Mouse (Mus musculus) lung, embryonic 14.5 days (tissue): Measurements from ENCODE around the gene Pcsk2. TPM values are rescaled to one million over a fixed set of nuclear protein-coding genes. Genes with fewer than 3 reads are reported as not detected.

Experiments
- ATAC-seq: fragments of 200-750 bp; cut with Nextera tagmentation; 2 replicates; pipeline ENCODE4 v1.8.0; 2017; ENCODE audit warnings: mild to moderate bottlenecking, moderate TSS enrichment, moderate library complexity; ENCODE audit not compliant: insufficient read depth
- DNase-seq: peaks from one replicate; pipeline ENCODE4 v3.0.0-alpha.2; 2015
- H3K27ac ChIP-seq: fragments of 300-500 bp; sonication (generic); 2 replicates; pipeline ENCODE4 v1.5.1; 2014; ENCODE audit warnings: low read depth, mild to moderate bottlenecking, moderate library complexity
- H3K27me3 ChIP-seq: fragments of 300-500 bp; sonication (generic); 2 replicates; pipeline ENCODE4 v1.6.1; 2014; ENCODE audit warnings: low read length, control low read depth; ENCODE audit not compliant: insufficient read depth
- H3K36me3 ChIP-seq: fragments of 300-500 bp; sonication (generic); 2 replicates; pipeline ENCODE4 v1.6.1; 2014; ENCODE audit warnings: control low read depth; ENCODE audit not compliant: insufficient read depth
- H3K4me1 ChIP-seq: fragments of 300-500 bp; sonication (generic); 2 replicates; pipeline ENCODE4 v1.6.1; 2014; ENCODE audit warnings: antibody characterized with exemption, control low read depth; ENCODE audit not compliant: insufficient read depth
- H3K4me2 ChIP-seq: fragments of 300-500 bp; sonication (generic); 2 replicates; pipeline ENCODE4 v1.6.1; 2014; ENCODE audit warnings: mild to moderate bottlenecking
- H3K4me3 ChIP-seq: fragments of 300-500 bp; sonication (generic); 2 replicates; pipeline ENCODE4 v1.5.1; 2014; ENCODE audit warnings: low read depth, low read length
- H3K9ac ChIP-seq: fragments of 300-500 bp; sonication (generic); 2 replicates; pipeline ENCODE4 v1.6.1; 2014
- H3K9me3 ChIP-seq: fragments of 300-500 bp; sonication (generic); 2 replicates; pipeline ENCODE4 v1.6.1; 2016; ENCODE audit warnings: low read depth, low read length, control low read depth
- CTCF ChIP-seq: IDR thresholded peaks from 2 replicates; pipeline ENCODE4 v1.5.1; 2016; ENCODE audit warnings: antibody characterized with exemption, low read depth
- WGBS: fragments of 180-500 bp; shearing (Covaris S2); extraction: QIAGEN DNeasy Blood & Tissue Kit; methylation state at CpG from one replicate; pipeline ENCODE4 v1.1.7; 2014; 5-methylcytosine and 5-hydroxymethylcytosine counted together
- polyA plus RNA-seq: library from polyadenylated mRNA; unstranded; fragments of >200 nt; fragmentation: Nextera tagmentation; extraction: Ambion mirVana; gene quantifications from 2 replicates; pipeline ENCODE4 v1.2.1, GENCODE M21; 2014

Pcsk2 gene
- polyA plus RNA-seq, 1 experiment from 2014 or later: 0.04 TPM

- Histone ChIP-seq H3K36me3 (no peaks in the 10 kb centered on the region), H3K4me3 (no peak overlapping the region), H3K4me2 (no peak overlapping the region), H3K9me3 (no peaks in the 10 kb centered on the region), H3K27ac (no peak overlapping the region), H3K27me3 (no peaks in the 10 kb centered on the region), H3K9ac (no peak overlapping the region), H3K4me1 (no peaks in the 10 kb centered on the region)
- WGBS: 45% methylated on average over 2 of the region's 2 CpGs
- TF ChIP-seq CTCF: no peak
- no peak for ATAC-seq
- no peak for DNase-seq
Measured at GRCm38 (mm10) chr2:143603871-143604512, 58.0 kb downstream of the Pcsk2 start.

- H3K27me3 ChIP-seq: no peaks in the 10 kb centered on the region
- DNase-seq: no peak
- no peak for TF ChIP-seq CTCF
- no peaks in the 10 kb centered on the region for H3K9me3 ChIP-seq
- H3K4me1 ChIP-seq: no peaks in the 10 kb centered on the region
- H3K4me2 ChIP-seq: no peak overlapping the region
- no peak overlapping the region for H3K27ac ChIP-seq
- no peak overlapping the region for H3K9ac ChIP-seq
- no peaks in the 10 kb centered on the region for H3K36me3 ChIP-seq
- ATAC-seq: no peak
- 61% methylated on average over 9 of the region's 9 CpGs for WGBS
- no peak overlapping the region for H3K4me3 ChIP-seq
Measured at GRCm38 (mm10) chr2:143610355-143611331, 64.7 kb downstream of the Pcsk2 start.

GRCm38 (mm10) chr2:143613466-143613865 is 67.5 kb downstream of the Pcsk2 start:
- no peak overlapping the region for H3K27ac ChIP-seq
- H3K9me3 ChIP-seq: no peaks in the 10 kb centered on the region
- DNase-seq (no peak), ATAC-seq (no peak)
- WGBS: 60% methylated on average over 3 of the region's 3 CpGs
- H3K4me3 ChIP-seq: no peak overlapping the region
- H3K9ac ChIP-seq: no peak overlapping the region
- no peak for TF ChIP-seq CTCF
- H3K27me3 ChIP-seq: no peaks in the 10 kb centered on the region
- H3K4me2 ChIP-seq: no peak overlapping the region
- no peaks in the 10 kb centered on the region for H3K4me1 ChIP-seq
- H3K36me3 ChIP-seq: no peaks in the 10 kb centered on the region

- H3K4me2 ChIP-seq: no peak overlapping the region
- H3K4me3 ChIP-seq: no peak overlapping the region
- no peaks in the 10 kb centered on the region for H3K4me1 ChIP-seq
- DNase-seq (no peak), ATAC-seq (no peak)
- no peaks in the 10 kb centered on the region for H3K9me3 ChIP-seq
- no peaks in the 10 kb centered on the region for H3K36me3 ChIP-seq
- no peak for TF ChIP-seq CTCF
- H3K27me3 ChIP-seq: no peaks in the 10 kb centered on the region
- 69% methylated on average over 5 of the region's 5 CpGs for WGBS
- no peak overlapping the region for H3K27ac ChIP-seq
- no peak overlapping the region for H3K9ac ChIP-seq
Measured at GRCm38 (mm10) chr2:143614775-143615174, 68.8 kb downstream of the Pcsk2 start.

GRCm38 (mm10) chr2:143620916-143621315 is 75.0 kb downstream of the Pcsk2 start:
- H3K36me3 ChIP-seq: no peaks in the 10 kb centered on the region
- no peak overlapping the region for H3K4me3 ChIP-seq
- no peaks in the 10 kb centered on the region for H3K9me3 ChIP-seq
- no peaks in the 10 kb centered on the region for H3K27me3 ChIP-seq
- H3K9ac ChIP-seq: no peak overlapping the region
- no peak for TF ChIP-seq CTCF
- WGBS: 51% methylated on average over 3 of the region's 3 CpGs
- ATAC-seq (no peak), DNase-seq (no peak)
- no peaks in the 10 kb centered on the region for H3K4me1 ChIP-seq
- no peak overlapping the region for H3K27ac ChIP-seq
- H3K4me2 ChIP-seq: no peak overlapping the region

GRCm38 (mm10) chr2:143623916-143624315 is 78.0 kb downstream of the Pcsk2 start:
- Histone ChIP-seq H3K36me3 (no peaks in the 10 kb centered on the region), H3K4me1 (no peaks in the 10 kb centered on the region), H3K27me3 (no peaks in the 10 kb centered on the region), H3K9ac (no peak overlapping the region), H3K27ac (no peak overlapping the region), H3K9me3 (no peaks in the 10 kb centered on the region), H3K4me2 (no peak overlapping the region), H3K4me3 (no peak overlapping the region)
- ATAC-seq (no peak), DNase-seq (no peak)
- TF ChIP-seq CTCF: no peak
- 49% methylated on average over 3 of the region's 3 CpGs for WGBS

GRCm38 (mm10) chr2:143643305-143643704 is 97.3 kb downstream of the Pcsk2 start:
- H3K36me3 ChIP-seq: no peaks in the 10 kb centered on the region
- H3K9me3 ChIP-seq: no peaks in the 10 kb centered on the region
- H3K9ac ChIP-seq: no peak overlapping the region
- 71% methylated on average over 1 of the region's 1 CpGs for WGBS
- H3K4me3 ChIP-seq: no peak overlapping the region
- DNase-seq: no peak
- no peak overlapping the region for H3K27ac ChIP-seq
- no peaks in the 10 kb centered on the region for H3K27me3 ChIP-seq
- H3K4me2 ChIP-seq: no peak overlapping the region
- no peaks in the 10 kb centered on the region for H3K4me1 ChIP-seq
- ATAC-seq: no peak
- no peak for TF ChIP-seq CTCF
